Mouse (Mus musculus) CH12.LX (cell line): ENCODE measurements around the gene Lat2. TPM values are rescaled to one million over a fixed set of nuclear protein-coding genes. Genes with fewer than 3 reads are reported as not detected.

Experiments
- DNase-seq: peaks from one replicate; pipeline ENCODE4 v3.0.0-alpha.2; 2013; ENCODE audit errors: extremely low read depth
- H3K27ac ChIP-seq: 2 replicates; pipeline ENCODE4 v1.5.1; 2012; ENCODE audit warnings: low read depth, mild to moderate bottlenecking, control low read depth, moderate library complexity; ENCODE audit not compliant: insufficient read depth
- H3K27me3 ChIP-seq: replicated peaks from 2 replicates; pipeline ENCODE3; 2012; ENCODE audit warnings: inconsistent platforms
- H3K36me3 ChIP-seq, 2 experiments: replicated peaks in 1 of 2; 2 replicates each; pipeline versions ENCODE3 to v1.6.1; 2012; ENCODE audit warnings: inconsistent platforms in 1 of 2, low read length in 1 of 2, mild to moderate bottlenecking in 1 of 2, mixed read lengths in 1 of 2, moderate library complexity in 1 of 2; ENCODE audit not compliant: control insufficient read depth in 1 of 2, insufficient read depth in 1 of 2
- H3K4me1 ChIP-seq, 2 experiments: 2 replicates each; pipeline ENCODE4 v1.6.1; 2012; ENCODE audit warnings: inconsistent platforms in 1 of 2, moderate library complexity in 1 of 2; ENCODE audit not compliant: insufficient read depth in 2 of 2, control insufficient read depth in 1 of 2
- H3K4me2 ChIP-seq: 2 replicates; pipeline ENCODE4 v1.6.1; 2012; ENCODE audit warnings: low read depth, mild to moderate bottlenecking, control low read depth; ENCODE audit not compliant: poor library complexity, insufficient read depth, severe bottlenecking
- H3K4me3 ChIP-seq, 3 experiments: fragments of 150-350 bp in 1 of 3; sonication (generic) in 1 of 3; replicated peaks in 1 of 3; 2 replicates each; pipeline versions ENCODE3 to v1.5.1; 2011 to 2012; ENCODE audit warnings: low read depth in 2 of 3, low read length in 2 of 3, mild to moderate bottlenecking in 2 of 3, moderate library complexity in 2 of 3, control low read depth in 1 of 3, improper control_type of control experiment in 1 of 3, inconsistent platforms in 1 of 3, mixed read lengths in 1 of 3; ENCODE audit not compliant: poor library complexity in 1 of 3
- H3K79me2 ChIP-seq: replicated peaks from 2 replicates; pipeline ENCODE4 v1.6.1; 2012; ENCODE audit warnings: mild to moderate bottlenecking, moderate library complexity; ENCODE audit not compliant: control insufficient read depth, poor library complexity, insufficient read depth, severe bottlenecking; ENCODE audit errors: extremely low read depth
- H3K9ac ChIP-seq: 2 replicates; pipeline ENCODE4 v1.6.1; 2012; ENCODE audit warnings: low read depth, mild to moderate bottlenecking, control low read depth, moderate library complexity; ENCODE audit not compliant: insufficient read depth
- H3K9me3 ChIP-seq: replicated peaks from 2 replicates; pipeline ENCODE3; 2012; ENCODE audit warnings: low read length, inconsistent platforms, mixed read lengths
- BHLHE40 ChIP-seq: IDR thresholded peaks from 2 replicates; pipeline ENCODE4 v1.6.1; 2011; ENCODE audit warnings: mild to moderate bottlenecking, low read depth, low read length, improper control_type of control experiment
- CHD1 ChIP-seq: IDR thresholded peaks from 2 replicates; pipeline ENCODE4 v1.6.1; 2012; ENCODE audit warnings: low read depth, low read length, improper control_type of control experiment, inconsistent platforms
- CTCF ChIP-seq, 2 experiments: IDR thresholded peaks in 1 of 2; conservative IDR thresholded peaks in 1 of 2; 2 replicates each; pipeline ENCODE4 v1.5.1; 2011 to 2012; ENCODE audit warnings: low read depth in 2 of 2, low read length in 2 of 2, improper control_type of control experiment in 1 of 2, inconsistent platforms in 1 of 2, mild to moderate bottlenecking in 1 of 2, moderate library complexity in 1 of 2
- E2F4 ChIP-seq: IDR thresholded peaks from 2 replicates; pipeline ENCODE4 v1.6.1; 2011; ENCODE audit warnings: low read depth, low read length, improper control_type of control experiment; ENCODE audit not compliant: insufficient replicate concordance
- ELF1 ChIP-seq: IDR thresholded peaks from 2 replicates; pipeline ENCODE4 v1.6.1; 2014; ENCODE audit warnings: low read depth, mild to moderate bottlenecking, inconsistent platforms, low read length, improper control_type of control experiment
- EP300 ChIP-seq: IDR thresholded peaks from 2 replicates; pipeline ENCODE4 v1.6.1; 2011; ENCODE audit warnings: low read length, improper control_type of control experiment
- IRF4 ChIP-seq: IDR thresholded peaks from 2 replicates; pipeline ENCODE4 v1.6.1; 2014; ENCODE audit warnings: low read depth, mild to moderate bottlenecking, inconsistent platforms, low read length, improper control_type of control experiment
- JUN ChIP-seq: IDR thresholded peaks from 2 replicates; pipeline ENCODE4 v1.6.1; 2011; ENCODE audit warnings: low read depth, mild to moderate bottlenecking, low read length, improper control_type of control experiment, moderate library complexity; ENCODE audit not compliant: insufficient read depth
- JUND ChIP-seq: conservative IDR thresholded peaks from 2 replicates; pipeline ENCODE4 v1.6.1; 2011; ENCODE audit warnings: low read depth, low read length, improper control_type of control experiment
- KAT2A ChIP-seq: IDR thresholded peaks from 2 replicates; pipeline ENCODE4 v1.6.1; 2012; ENCODE audit warnings: low read length, improper control_type of control experiment, inconsistent platforms; ENCODE audit not compliant: insufficient replicate concordance
- MAFK ChIP-seq: IDR thresholded peaks from 2 replicates; pipeline ENCODE4 v1.6.1; 2011; ENCODE audit warnings: low read length, improper control_type of control experiment; ENCODE audit not compliant: insufficient replicate concordance
- MAX ChIP-seq: IDR thresholded peaks from 2 replicates; pipeline ENCODE4 v1.6.1; 2011; ENCODE audit warnings: low read length, improper control_type of control experiment
- MAZ ChIP-seq: IDR thresholded peaks from 2 replicates; pipeline ENCODE4 v1.6.1; 2012; ENCODE audit warnings: low read depth, mild to moderate bottlenecking, inconsistent platforms, low read length, improper control_type of control experiment, moderate library complexity
- MEF2A ChIP-seq: IDR thresholded peaks from 2 replicates; pipeline ENCODE4 v1.6.1; 2014; ENCODE audit warnings: low read depth, mild to moderate bottlenecking, inconsistent platforms, low read length, improper control_type of control experiment, borderline replicate concordance
- MXI1 ChIP-seq: IDR thresholded peaks from 2 replicates; pipeline ENCODE4 v1.6.1; 2011; ENCODE audit warnings: mild to moderate bottlenecking, low read depth, low read length, improper control_type of control experiment
- MYC ChIP-seq: IDR thresholded peaks from 2 replicates; pipeline ENCODE4 v1.6.1; 2011; ENCODE audit warnings: low read depth, mild to moderate bottlenecking, improper control_type of control experiment, low read length
- NELFE ChIP-seq: IDR thresholded peaks from 2 replicates; pipeline ENCODE4 v1.6.1; 2011; ENCODE audit warnings: low read depth, low read length, improper control_type of control experiment
- POLR2A ChIP-seq: IDR thresholded peaks from 2 replicates; pipeline ENCODE4 v1.6.1; 2011; ENCODE audit warnings: low read depth, mild to moderate bottlenecking, improper control_type of control experiment, low read length
- POLR2AphosphoS2 ChIP-seq: IDR thresholded peaks from 2 replicates; pipeline ENCODE4 v1.6.1; 2011; ENCODE audit warnings: low read depth, low read length, improper control_type of control experiment
- RAD21 ChIP-seq: IDR thresholded peaks from 2 replicates; pipeline ENCODE4 v1.6.1; 2011; ENCODE audit warnings: low read depth, mild to moderate bottlenecking, low read length, improper control_type of control experiment, moderate library complexity
- RCOR1 ChIP-seq: conservative IDR thresholded peaks from 2 replicates; pipeline ENCODE4 v1.6.1; 2012; ENCODE audit warnings: low read depth, mild to moderate bottlenecking, inconsistent platforms, low read length, improper control_type of control experiment
- SIN3A ChIP-seq: IDR thresholded peaks from 2 replicates; pipeline ENCODE4 v1.6.1; 2012; ENCODE audit warnings: low read length, improper control_type of control experiment, inconsistent platforms
- SMC3 ChIP-seq: IDR thresholded peaks from 2 replicates; pipeline ENCODE4 v1.6.1; 2011; ENCODE audit warnings: low read depth, low read length, improper control_type of control experiment
- TBP ChIP-seq: conservative IDR thresholded peaks from 2 replicates; pipeline ENCODE4 v1.6.1; 2011; ENCODE audit warnings: low read depth, low read length, improper control_type of control experiment
- USF1 ChIP-seq: IDR thresholded peaks from 2 replicates; pipeline ENCODE4 v1.6.1; 2014; ENCODE audit warnings: low read depth, mild to moderate bottlenecking, inconsistent platforms, low read length, improper control_type of control experiment
- ZKSCAN1 ChIP-seq: IDR thresholded peaks from 2 replicates; pipeline ENCODE4 v1.6.1; 2012; ENCODE audit warnings: low read depth, inconsistent platforms, low read length, improper control_type of control experiment, borderline replicate concordance
- ZMIZ1 ChIP-seq: IDR thresholded peaks from 2 replicates; pipeline ENCODE4 v1.6.1; 2012; ENCODE audit warnings: low read depth, mild to moderate bottlenecking, inconsistent platforms, low read length, improper control_type of control experiment
- ZNF384 ChIP-seq: IDR thresholded peaks from 2 replicates; pipeline ENCODE4 v1.6.1; 2012; ENCODE audit warnings: low read depth, low read length, improper control_type of control experiment, inconsistent platforms
- dilution Hi-C: fragments of 300-500 bp; cut with MboI; formaldehyde crosslinking; loops from 2 replicates; pipeline ENCODE4 v1.14.3; 2020; ENCODE audit warnings: low sequenced_read_pairs; ENCODE audit not compliant: extremely low pct_unique_long_range_greater_than_20kb, extremely low pct_ligation_motif_present
- in situ Hi-C: fragments of 300-500 bp; cut with MboI; formaldehyde crosslinking; loops from 3 replicates; pipeline ENCODE4 v1.14.3; 2019; ENCODE audit warnings: low sequenced_read_pairs, low pct_ligation_motif_present, low pct_unique_long_range_greater_than_20kb, mixed read lengths
- polyA plus RNA-seq: library from polyadenylated mRNA; unstranded; fragments of >175 nt; gene quantifications from 2 replicates; pipeline ENCODE4 v1.2.1, GENCODE M21; 2012; ENCODE audit warnings: low read depth; ENCODE audit not compliant: insufficient read length
- total RNA-seq, 2 experiments: library from RNA; depleted of rRNA; stranded (reverse); fragments of 300-350 nt in 1 of 2; fragments of >200 nt in 1 of 2; gene quantifications; 2 replicates each; pipeline ENCODE4 v1.2.3; 2012 to 2014

Gene Lat2
- total and polyA plus RNA-seq, 3 experiments: 89.7 to 121 (median 108) TPM

- Histone ChIP-seq H3K4me3 (no peak overlapping the region), H3K27me3 (no peaks in the 10 kb centered on the region), H3K36me3 (peaks cover 42 to 57% of the 10 kb centered on the region in 2 experiments), H3K79me2 (peaks cover 20% of the 10 kb centered on the region), H3K4me2 (0 out of 2 replicates have a peak overlapping the region, but pooled peaks have one; percentile 8), H3K27ac (peak overlapping the region; percentile 4; the same call in 1 of the 2 replicates), H3K9ac (no peak overlapping the region), H3K4me1 (peaks cover 7 to 25% of the 10 kb centered on the region in 2 experiments), H3K9me3 (no peaks in the 10 kb centered on the region)
- DNase-seq: peak; percentile 63
- in situ Hi-C loops: loop anchor here (5.0 to 25.0 kb wide), 3 partner anchors 35 to 255 kb away; partner anchors contain the start of gene Rfc2
- no peak for TF ChIP-seq MAFK
- no peak for TF ChIP-seq ELF1
- TF ChIP-seq CTCF (conservative IDR thresholded peaks at IDR 0.05 in 1 of 2, IDR thresholded peaks at IDR 0.05 in 1 of 2; ENCODE audit: low read depth in 2 of 2, low read length in 2 of 2): peak; percentile 94
- peak; percentile 48 for TF ChIP-seq POLR2A
- TF ChIP-seq TBP: no peak
- 0 out of 2 replicates have a peak, but pooled peaks have one; percentile 12 for TF ChIP-seq NELFE
- no peak for TF ChIP-seq RCOR1
- TF ChIP-seq ZMIZ1: peak; percentile 52; the same call in 1 of the 2 replicates
- TF ChIP-seq EP300: no peak
- TF ChIP-seq E2F4: no peak
- 0 out of 2 replicates have a peak, but pooled peaks have one; percentile 31 for TF ChIP-seq MYC
- no peak; the same call in 1 of the 2 replicates for TF ChIP-seq MAX
- TF ChIP-seq ZNF384: no peak
- no peak for TF ChIP-seq CHD1
- peak; percentile 75 for TF ChIP-seq SIN3A
- TF ChIP-seq BHLHE40: 0 out of 2 replicates have a peak, but pooled peaks have one; percentile 10
- no peak for TF ChIP-seq USF1
- TF ChIP-seq POLR2AphosphoS2: peak; percentile 47; the same call in 1 of the 2 replicates
- peak; percentile 95 for TF ChIP-seq SMC3
- 0 out of 2 replicates have a peak, but pooled peaks have one; percentile 32 for TF ChIP-seq MXI1
- TF ChIP-seq MEF2A: no peak
- no peak for TF ChIP-seq ZKSCAN1
- no peak for TF ChIP-seq JUN
- TF ChIP-seq JUND: no peak
- no peak for TF ChIP-seq KAT2A
- peak; percentile 90 for TF ChIP-seq RAD21
- TF ChIP-seq IRF4: peak; percentile 39; the same call in 1 of the 2 replicates
- TF ChIP-seq MAZ: 0 out of 2 replicates have a peak, but pooled peaks have one; percentile 22
- dilution Hi-C loops: no loop called here
These were observed 2.2 kb upstream of the Lat2 start for GRCm38 (mm10) chr5:134617071-134617470.
